Mouse (Mus musculus) thymus, adult 2 months (tissue): Measurements from ENCODE around the gene Pld5.

Experiments
- CTCF ChIP-seq: fragments of 200-500 bp; IDR thresholded peaks from 2 replicates; pipeline ENCODE4 v1.5.1; 2012; ENCODE audit warnings: mild to moderate bottlenecking, control low read depth, low read length, moderate library complexity, borderline replicate concordance; ENCODE audit not compliant: control insufficient read depth, poor library complexity, insufficient read depth; ENCODE audit errors: extremely low read depth
- POLR2A ChIP-seq: fragments of 200-500 bp; IDR thresholded peaks from 2 replicates; pipeline ENCODE4 v1.6.1; 2012; ENCODE audit warnings: mild to moderate bottlenecking, low read length, control low read depth, moderate library complexity; ENCODE audit not compliant: control insufficient read depth, poor library complexity, insufficient read depth; ENCODE audit errors: extremely low read depth

DNA sequence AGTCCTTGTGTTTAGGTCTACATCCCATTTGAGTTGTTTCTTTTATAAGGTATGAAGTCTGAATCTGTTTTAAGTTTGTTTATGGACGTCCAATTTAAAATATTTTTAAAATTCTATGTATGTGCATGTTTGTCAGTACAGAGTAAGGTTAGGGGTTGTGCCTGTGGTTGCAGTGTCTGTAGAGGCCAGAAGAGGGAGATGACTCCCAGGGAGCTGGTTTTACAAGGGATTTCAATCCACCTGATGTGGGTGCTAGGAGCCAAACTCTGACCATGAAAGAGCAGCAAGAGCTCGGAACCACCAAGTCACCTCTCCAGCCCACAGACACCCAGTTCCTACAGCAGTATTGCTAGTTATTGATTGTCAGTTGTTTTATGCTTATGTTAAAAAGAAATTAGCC lies 266.7 kb downstream of the Pld5 start:
- no peak for TF ChIP-seq CTCF
- TF ChIP-seq POLR2A: no peak
